Mouse (Mus musculus) midbrain, postnatal 0 days (tissue): ENCODE data around the gene Atp6v0c. TPM values are rescaled to one million over a fixed set of nuclear protein-coding genes. Genes with fewer than 3 reads are reported as not detected.

Source experiments
- ATAC-seq: fragments of 200-750 bp; cut with Nextera tagmentation; 2 replicates; pipeline ENCODE4 v1.8.0; 2017; ENCODE audit warnings: moderate number of reproducible peaks, mild to moderate bottlenecking, moderate TSS enrichment, moderate library complexity; ENCODE audit not compliant: low FRiP score
- DNase-seq: peaks from one replicate; pipeline ENCODE4 v3.0.0-alpha.2; 2015; ENCODE audit warnings: low spot score
- H3K27ac ChIP-seq: fragments of 300-500 bp; sonication (generic); 2 replicates; pipeline ENCODE4 v1.5.1; 2014; ENCODE audit warnings: low read depth, mild to moderate bottlenecking, low read length, mixed read lengths
- H3K27me3 ChIP-seq: fragments of 300-500 bp; sonication (generic); 2 replicates; pipeline ENCODE4 v1.6.1; 2014; ENCODE audit warnings: low read length, control low read depth, mixed read lengths; ENCODE audit not compliant: insufficient read depth
- H3K36me3 ChIP-seq: fragments of 300-500 bp; sonication (generic); 2 replicates; pipeline ENCODE4 v1.6.1; 2014; ENCODE audit warnings: low read length, control low read depth, mixed read lengths; ENCODE audit not compliant: insufficient read depth
- H3K4me1 ChIP-seq: fragments of 300-500 bp; sonication (generic); 2 replicates; pipeline ENCODE4 v1.6.1; 2014; ENCODE audit warnings: mild to moderate bottlenecking, control low read depth, antibody characterized with exemption, low read length, mixed read lengths; ENCODE audit not compliant: insufficient read depth
- H3K4me2 ChIP-seq: fragments of 300-500 bp; sonication (generic); 2 replicates; pipeline ENCODE4 v1.6.1; 2014; ENCODE audit warnings: low read depth, mild to moderate bottlenecking, low read length, mixed read lengths; ENCODE audit not compliant: poor library complexity, severe bottlenecking
- H3K4me3 ChIP-seq: fragments of 300-500 bp; sonication (generic); 2 replicates; pipeline ENCODE4 v1.5.1; 2014; ENCODE audit warnings: low read depth, mild to moderate bottlenecking, low read length, moderate library complexity
- H3K9ac ChIP-seq: fragments of 300-500 bp; sonication (generic); replicated peaks from 2 replicates; pipeline ENCODE4 v1.6.1; 2014; ENCODE audit warnings: mild to moderate bottlenecking, low read length, moderate library complexity, mixed read lengths; ENCODE audit not compliant: poor library complexity, severe bottlenecking
- H3K9me3 ChIP-seq: fragments of 300-500 bp; sonication (generic); 2 replicates; pipeline ENCODE4 v1.6.1; 2016; ENCODE audit warnings: low read length, control low read depth
- CTCF ChIP-seq: IDR thresholded peaks from 2 replicates; pipeline ENCODE4 v1.5.1; 2016; ENCODE audit warnings: antibody characterized with exemption, mild to moderate bottlenecking
- WGBS: fragments of 180-500 bp; shearing (Covaris S2); extraction: QIAGEN DNeasy Blood & Tissue Kit; methylation state at CpG from one replicate; pipeline ENCODE4 v1.1.7; 2014; 5-methylcytosine and 5-hydroxymethylcytosine counted together
- polyA plus RNA-seq: library from polyadenylated mRNA; unstranded; fragments of >200 nt; fragmentation: Nextera tagmentation; extraction: Ambion mirVana; gene quantifications from 2 replicates; pipeline ENCODE4 v1.2.1, GENCODE M21; 2015
- total RNA-seq: library from RNA; depleted of rRNA; stranded (reverse); fragments of >200 nt; gene quantifications from 2 replicates; pipeline ENCODE4 v1.2.3, GENCODE M21; 2014; rRNA removed

Gene Atp6v0c
- total and polyA plus RNA-seq, 2 experiments from 2014 or later: 771 to 2,426 TPM

DNA sequence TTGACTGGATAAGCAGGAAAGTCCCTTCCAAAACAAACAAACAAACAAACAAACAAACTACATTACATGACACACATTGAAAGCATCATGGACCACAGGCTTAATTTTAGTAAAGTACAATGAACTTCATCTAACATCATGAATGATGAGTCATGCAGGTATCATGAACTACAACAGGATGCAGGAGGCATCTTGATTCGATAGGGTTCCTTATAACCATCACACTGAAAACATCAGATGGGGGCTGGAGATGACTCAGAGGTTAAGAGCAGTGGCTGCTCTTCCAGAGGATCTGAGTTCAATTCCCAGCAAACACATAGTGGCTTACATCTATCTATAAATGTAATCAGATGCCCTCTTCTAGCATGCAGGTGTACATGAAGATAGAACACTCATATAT lies 41.9 kb downstream of the Atp6v0c start:
- H3K27me3 ChIP-seq: no peaks in the 10 kb centered on the region
- H3K4me1 ChIP-seq: no peaks in the 10 kb centered on the region
- no peak for TF ChIP-seq CTCF
- DNase-seq: no peak
- H3K4me3 ChIP-seq: no peak overlapping the region
- no peak for ATAC-seq
- H3K9ac ChIP-seq: no peak overlapping the region
- H3K36me3 ChIP-seq: no peaks in the 10 kb centered on the region
- 91% methylated on average over 1 of the region's 1 CpGs for WGBS
- H3K4me2 ChIP-seq: no peak overlapping the region
- no peak overlapping the region for H3K27ac ChIP-seq
- H3K9me3 ChIP-seq: no peaks in the 10 kb centered on the region

DNA sequence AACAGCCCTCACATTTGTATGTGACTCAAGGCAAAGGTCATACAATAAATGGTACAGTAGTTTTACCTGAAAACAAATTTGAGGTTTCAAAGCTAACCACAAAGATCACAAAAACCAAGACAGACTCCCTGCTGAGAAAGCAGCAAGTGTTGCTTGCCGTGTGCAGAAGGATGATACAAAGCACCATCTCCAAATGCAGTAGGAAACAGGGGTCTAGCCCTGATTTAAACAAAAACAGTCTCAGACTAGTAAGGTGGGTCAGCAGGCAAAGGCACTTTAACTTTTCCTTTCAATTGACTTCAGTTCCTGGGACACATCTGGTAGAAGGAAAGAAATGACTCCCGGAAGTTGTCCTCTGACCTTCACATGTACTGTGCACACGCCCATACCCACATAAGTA lies 42.7 kb downstream of the Atp6v0c start:
- Histone ChIP-seq H3K4me1 (no peaks in the 10 kb centered on the region), H3K4me2 (no peak overlapping the region), H3K27ac (no peak overlapping the region), H3K4me3 (no peak overlapping the region), H3K9ac (no peak overlapping the region), H3K27me3 (no peaks in the 10 kb centered on the region), H3K36me3 (no peaks in the 10 kb centered on the region), H3K9me3 (no peaks in the 10 kb centered on the region)
- TF ChIP-seq CTCF: no peak
- WGBS: 74% methylated on average over 3 of the region's 3 CpGs
- DNase-seq: no peak
- no peak for ATAC-seq

DNA sequence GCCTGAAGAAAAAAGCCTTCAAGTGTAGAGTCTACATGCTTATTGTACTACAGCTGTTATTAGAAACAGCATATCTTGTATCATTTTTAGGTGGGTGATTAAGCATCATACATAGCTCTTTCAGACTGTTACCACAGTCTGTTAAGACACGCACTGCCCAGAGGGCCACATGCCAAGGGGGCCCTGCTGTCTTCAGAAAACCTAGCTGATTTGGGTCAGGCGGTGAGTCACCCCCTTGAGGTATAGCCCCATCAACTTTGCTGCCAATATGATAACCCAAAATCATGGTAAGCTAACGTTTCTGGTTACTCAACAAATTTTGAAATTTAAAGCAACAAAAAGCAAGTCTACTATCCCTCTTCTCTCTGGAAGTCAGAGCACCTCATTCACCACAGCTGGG lies 50.1 kb downstream of the Atp6v0c start:
- H3K9me3 ChIP-seq: no peaks in the 10 kb centered on the region
- H3K9ac ChIP-seq: no peak overlapping the region
- DNase-seq (no peak), ATAC-seq (no peak)
- no peaks in the 10 kb centered on the region for H3K36me3 ChIP-seq
- no peak overlapping the region for H3K4me2 ChIP-seq
- H3K4me1 ChIP-seq: no peaks in the 10 kb centered on the region; the same call in 1 of the 2 replicates
- no peak for TF ChIP-seq CTCF
- H3K27ac ChIP-seq: no peak overlapping the region
- no peak overlapping the region for H3K4me3 ChIP-seq
- no peaks in the 10 kb centered on the region for H3K27me3 ChIP-seq
- WGBS: 93% methylated on average over 3 of the region's 3 CpGs

Other genes starting within 250 kb of the Atp6v0c start
- not detected in 2 replicates for gene Sbp, start 228.0 kb downstream of the Atp6v0c start, total RNA-seq
- gene Sbp, start 228.0 kb downstream of the Atp6v0c start, polyA plus RNA-seq: not detected in 2 replicates
- gene Sbpl, start 214.4 kb downstream of the Atp6v0c start, total RNA-seq: not detected in 2 replicates
- not detected in 2 replicates for gene Sbpl, start 214.4 kb downstream of the Atp6v0c start, polyA plus RNA-seq
- 1.8 TPM in 1 of 2 replicates, not detected in the other for gene Prss30, start 189.1 kb downstream of the Atp6v0c start, total RNA-seq
- 0.15 and 0.17 TPM in 2 replicates for gene Prss30, start 189.1 kb downstream of the Atp6v0c start, polyA plus RNA-seq
- not detected in 2 replicates for gene Prss22, start 171.6 kb downstream of the Atp6v0c start, total RNA-seq
- gene Prss22, start 171.6 kb downstream of the Atp6v0c start, polyA plus RNA-seq: 0.17 TPM in 1 of 2 replicates, not detected in the other
- gene Prss27, start 131.6 kb downstream of the Atp6v0c start, total RNA-seq: not detected in 2 replicates
- not detected in 2 replicates for gene Prss27, start 131.6 kb downstream of the Atp6v0c start, polyA plus RNA-seq
- 92.0 and 99.8 TPM in 2 replicates for gene Kctd5, start 96.2 kb downstream of the Atp6v0c start, total RNA-seq
- gene Kctd5, start 96.2 kb downstream of the Atp6v0c start, polyA plus RNA-seq: 80.2 and 81.3 TPM in 2 replicates
- gene Pdpk1, start 18.8 kb downstream of the Atp6v0c start, total RNA-seq: 57.9 and 68.1 TPM in 2 replicates
- 53.2 and 61.5 TPM in 2 replicates for gene Pdpk1, start 18.8 kb downstream of the Atp6v0c start, polyA plus RNA-seq
- gene Amdhd2, start 5.9 kb downstream of the Atp6v0c start, total RNA-seq: 40.2 and 58.6 TPM in 2 replicates
- 34.0 and 41.4 TPM in 2 replicates for gene Amdhd2, start 5.9 kb downstream of the Atp6v0c start, polyA plus RNA-seq
- gene Tbc1d24, start 35.9 kb upstream of the Atp6v0c start, total RNA-seq: 146 and 168 TPM in 2 replicates
- 27.4 and 27.6 TPM in 2 replicates for gene Tbc1d24, start 35.9 kb upstream of the Atp6v0c start, polyA plus RNA-seq
- gene Ntn3, start 39.8 kb upstream of the Atp6v0c start, total RNA-seq: 19.4 and 23.6 TPM in 2 replicates
- gene Ntn3, start 39.8 kb upstream of the Atp6v0c start, polyA plus RNA-seq: 4.0 and 4.3 TPM in 2 replicates
- gene Tedc2, start 51.1 kb upstream of the Atp6v0c start, total RNA-seq: 17.4 and 17.9 TPM in 2 replicates
- 9.0 and 11.1 TPM in 2 replicates for gene Tedc2, start 51.1 kb upstream of the Atp6v0c start, polyA plus RNA-seq
- gene Ccnf, start 81.8 kb upstream of the Atp6v0c start, total RNA-seq: 6.2 and 6.7 TPM in 2 replicates
- gene Ccnf, start 81.8 kb upstream of the Atp6v0c start, polyA plus RNA-seq: 5.0 and 5.3 TPM in 2 replicates
- gene Abca17, start 181.4 kb upstream of the Atp6v0c start, total RNA-seq: 0.99 and 1.8 TPM in 2 replicates
- gene Abca17, start 181.4 kb upstream of the Atp6v0c start, polyA plus RNA-seq: 1.0 and 1.1 TPM in 2 replicates
- 91.3 and 95.9 TPM in 2 replicates for gene Abca3, start 182.2 kb upstream of the Atp6v0c start, total RNA-seq
- 28.8 and 32.7 TPM in 2 replicates for gene Abca3, start 182.2 kb upstream of the Atp6v0c start, polyA plus RNA-seq
- gene Rnps1, start 244.9 kb upstream of the Atp6v0c start, total RNA-seq: 248 and 260 TPM in 2 replicates
- gene Rnps1, start 244.9 kb upstream of the Atp6v0c start, polyA plus RNA-seq: 347 and 350 TPM in 2 replicates